Mouse (Mus musculus) effector memory CD4-positive, alpha-beta T cell, adult 5 months (primary cell): ENCODE measurements around the gene Kcnk4. TPM values are rescaled to one million over a fixed set of nuclear protein-coding genes. Genes with fewer than 3 reads are reported as not detected.

Source experiments
- polyA plus RNA-seq: library from polyadenylated mRNA; unstranded; fragments of 100-300 nt; shearing (Covaris generic); gene quantifications from one replicate; pipeline ENCODE4 v1.2.1, GENCODE M21; 2017

Kcnk4 gene
- not detected for polyA plus RNA-seq

GRCm38 (mm10) chr19:6934195-6934977 is at the start of gene Kcnk4:
Gene Kcnk4, minus strand, starts transcription at chr19:6934515.

GRCm38 (mm10) chr19:6980381-6981093 is 46.2 kb upstream of the Kcnk4 start, which contains the start of gene Fkbp2:
Gene Fkbp2, minus strand, starts transcription at chr19:6980501.

DNA sequence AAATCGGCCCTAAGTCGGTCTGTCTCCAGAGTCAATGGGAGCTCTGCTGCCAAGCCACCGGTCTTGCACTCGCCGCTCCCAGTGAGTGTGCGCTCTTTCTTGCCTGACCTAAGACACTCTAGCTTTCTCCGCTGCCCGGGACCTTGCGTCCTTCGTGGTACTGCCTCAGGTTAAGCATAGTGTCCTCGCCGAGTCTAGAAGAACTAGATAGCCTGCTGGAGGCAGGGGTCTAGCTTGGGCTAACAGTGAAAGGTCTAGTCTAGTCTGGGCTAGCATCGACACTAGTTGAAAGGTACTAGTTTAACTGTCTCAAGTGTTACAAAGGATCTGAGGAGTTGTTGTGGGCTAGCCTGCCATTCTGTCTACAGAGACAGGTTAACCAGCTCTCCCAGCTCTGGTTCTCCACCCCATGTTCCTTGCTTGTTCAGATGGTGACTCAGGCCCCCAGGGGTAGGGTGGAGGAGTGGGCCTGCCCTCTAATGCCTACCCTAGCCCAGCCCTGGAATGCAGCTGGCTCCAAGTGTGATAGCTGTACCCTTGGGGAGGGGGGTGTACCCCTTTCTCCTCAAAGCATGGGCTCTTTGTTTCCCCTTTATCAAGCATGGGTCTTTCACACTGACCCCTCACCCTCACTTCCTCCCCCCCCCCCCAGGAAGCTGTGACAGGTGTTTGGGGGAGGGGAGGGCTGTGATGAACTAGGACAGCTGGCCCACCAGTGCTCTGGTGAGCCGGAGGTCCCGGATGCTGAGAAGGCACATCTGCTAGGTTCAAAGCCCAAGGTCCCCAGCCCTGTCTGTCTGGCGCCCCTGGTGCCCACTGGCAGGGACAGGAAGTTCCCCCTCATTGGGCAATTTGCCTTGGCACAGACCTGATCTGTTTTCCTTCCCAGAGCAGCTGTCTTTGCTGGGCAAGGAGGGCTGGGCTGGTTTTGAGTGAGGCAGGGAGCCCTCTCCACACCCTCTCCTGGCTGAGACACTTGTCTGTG is 41.5 kb upstream of the Kcnk4 start, which contains the start of gene Plcb3:
TSS of gene Plcb3 (minus strand) at position 934 of the 985 bp plus-strand sequence.

GRCm38 (mm10) chr19:6974211-6975205 is 40.2 kb upstream of the Kcnk4 start, which contains the start of gene Ppp1r14b:
Gene Ppp1r14b, plus strand, starts transcription at chr19:6974968.

DNA sequence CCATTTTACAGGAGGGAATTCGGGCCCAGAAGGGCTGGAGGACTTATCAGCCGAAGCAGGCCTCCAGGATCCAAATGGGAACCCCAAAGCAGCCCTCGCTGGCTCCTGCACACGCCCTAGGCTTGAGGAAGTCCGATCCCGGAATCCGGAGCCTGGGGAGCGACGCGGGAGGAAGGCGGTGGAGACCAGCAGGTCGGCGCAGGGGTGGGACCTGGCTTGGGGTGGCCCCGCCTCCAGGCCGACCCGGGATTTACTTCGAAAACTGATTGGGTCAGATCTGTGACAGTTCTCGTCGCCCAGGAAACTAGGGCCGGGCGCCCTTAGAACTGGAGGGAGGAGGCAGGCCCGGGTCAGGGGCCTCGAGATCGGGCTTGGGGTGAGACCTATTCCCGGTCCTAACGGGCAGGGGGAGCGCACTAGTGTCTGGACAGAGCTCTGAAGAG is 8.0 kb upstream of the Kcnk4 start, which contains the start of gene Gpr137:
TSS of gene Gpr137 (minus strand) at position 232 of the 443 bp plus-strand sequence.

GRCm38 (mm10) chr19:6941372-6942248 is 7.3 kb upstream of the Kcnk4 start, which contains the start of gene Bad:
Gene Bad, plus strand, starts transcription at chr19:6941861.

GRCm38 (mm10) chr19:6925307-6925573 is 9.1 kb downstream of the Kcnk4 start, which contains the start of gene Catsperz:
Gene Catsperz, minus strand, starts transcription at chr19:6925380.

GRCm38 (mm10) chr19:6921647-6922567 is 12.4 kb downstream of the Kcnk4 start, which contains the start of gene Esrra:
Gene Esrra, minus strand, starts transcription at chr19:6921813.

DNA sequence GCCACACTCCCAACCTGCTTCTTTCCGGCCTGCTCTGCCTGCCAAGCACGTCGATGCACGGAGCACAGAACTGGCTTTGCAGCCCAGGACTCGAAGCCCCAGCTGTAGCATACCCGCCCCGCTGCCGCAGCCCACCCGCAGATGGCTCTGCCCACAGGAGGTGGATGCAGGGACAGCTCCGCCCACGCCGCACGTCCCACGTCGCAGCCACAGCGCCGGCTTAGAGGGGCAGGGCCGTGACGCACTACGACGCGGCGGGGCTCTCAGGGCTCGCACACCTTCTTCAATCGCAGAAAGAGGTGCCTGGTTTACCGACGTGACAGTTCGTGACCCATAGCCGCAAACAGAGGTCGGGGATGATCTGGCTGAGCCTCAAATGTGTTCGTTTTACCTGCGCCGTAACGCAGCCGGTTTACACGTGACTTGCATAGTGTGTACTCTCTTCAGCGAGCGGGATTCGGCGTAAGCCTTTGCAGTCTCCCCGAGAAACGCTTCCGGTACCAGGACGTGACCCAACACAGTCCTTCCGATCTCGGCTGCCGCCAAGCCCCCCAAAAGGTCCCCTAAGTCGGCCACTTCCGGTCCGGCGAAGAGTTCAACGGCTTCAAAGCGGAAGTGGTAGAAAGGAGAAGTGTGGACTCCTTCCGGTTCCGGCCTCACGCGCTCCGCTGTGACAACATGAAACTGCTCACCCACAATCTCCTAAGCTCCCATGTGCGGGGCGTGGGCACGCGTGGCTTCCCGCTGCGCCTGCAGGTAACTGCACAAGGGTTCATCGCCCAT is 24.6 kb downstream of the Kcnk4 start, which contains the start of the genes Trmt112 and Prdx5:
TSS of gene Trmt112 (plus strand) at position 192 of the 783 bp plus-strand sequence.
TSS of gene Prdx5 (minus strand) at position 600 of the 783 bp plus-strand sequence.

Other genes starting within 250 kb of the Kcnk4 start
- gene Rps6ka4, start 93.9 kb downstream of the Kcnk4 start, polyA plus RNA-seq = 36.4 TPM
- 43.5 TPM for gene Ccdc88b, start 76.3 kb downstream of the Kcnk4 start, polyA plus RNA-seq
- gene Trmt112, start 24.8 kb downstream of the Kcnk4 start, polyA plus RNA-seq = 142 TPM
- 133 TPM for gene Prdx5, start 24.4 kb downstream of the Kcnk4 start, polyA plus RNA-seq
- 18.2 TPM for gene Esrra, start 12.7 kb downstream of the Kcnk4 start, polyA plus RNA-seq
- gene Catsperz, start 9.1 kb downstream of the Kcnk4 start, polyA plus RNA-seq = not detected
- gene Bad, start 7.3 kb upstream of the Kcnk4 start, polyA plus RNA-seq = 13.8 TPM
- 7.7 TPM for gene Gpr137, start 8.0 kb upstream of the Kcnk4 start, polyA plus RNA-seq
- 107 TPM for gene Ppp1r14b, start 40.5 kb upstream of the Kcnk4 start, polyA plus RNA-seq
- 12.8 TPM for gene Plcb3, start 42.0 kb upstream of the Kcnk4 start, polyA plus RNA-seq
- gene Fkbp2, start 46.0 kb upstream of the Kcnk4 start, polyA plus RNA-seq = 21.5 TPM
- 8.6 TPM for gene Vegfb, start 53.1 kb upstream of the Kcnk4 start, polyA plus RNA-seq
- gene Dnajc4, start 58.1 kb upstream of the Kcnk4 start, polyA plus RNA-seq = 43.3 TPM
- gene Nudt22, start 61.6 kb upstream of the Kcnk4 start, polyA plus RNA-seq = 8.8 TPM
- 9.1 TPM for gene Trpt1, start 61.6 kb upstream of the Kcnk4 start, polyA plus RNA-seq
- gene Fermt3, start 85.0 kb upstream of the Kcnk4 start, polyA plus RNA-seq = 211 TPM
- gene Stip1, start 105.5 kb upstream of the Kcnk4 start, polyA plus RNA-seq = 197 TPM
- 20.5 TPM for gene Macrod1, start 122.3 kb upstream of the Kcnk4 start, polyA plus RNA-seq
- gene Flrt1, start 171.2 kb upstream of the Kcnk4 start, polyA plus RNA-seq = not detected